Comparison of ENCODE assay signal across 15 mouse cellular contexts in the genomic region with DNA sequence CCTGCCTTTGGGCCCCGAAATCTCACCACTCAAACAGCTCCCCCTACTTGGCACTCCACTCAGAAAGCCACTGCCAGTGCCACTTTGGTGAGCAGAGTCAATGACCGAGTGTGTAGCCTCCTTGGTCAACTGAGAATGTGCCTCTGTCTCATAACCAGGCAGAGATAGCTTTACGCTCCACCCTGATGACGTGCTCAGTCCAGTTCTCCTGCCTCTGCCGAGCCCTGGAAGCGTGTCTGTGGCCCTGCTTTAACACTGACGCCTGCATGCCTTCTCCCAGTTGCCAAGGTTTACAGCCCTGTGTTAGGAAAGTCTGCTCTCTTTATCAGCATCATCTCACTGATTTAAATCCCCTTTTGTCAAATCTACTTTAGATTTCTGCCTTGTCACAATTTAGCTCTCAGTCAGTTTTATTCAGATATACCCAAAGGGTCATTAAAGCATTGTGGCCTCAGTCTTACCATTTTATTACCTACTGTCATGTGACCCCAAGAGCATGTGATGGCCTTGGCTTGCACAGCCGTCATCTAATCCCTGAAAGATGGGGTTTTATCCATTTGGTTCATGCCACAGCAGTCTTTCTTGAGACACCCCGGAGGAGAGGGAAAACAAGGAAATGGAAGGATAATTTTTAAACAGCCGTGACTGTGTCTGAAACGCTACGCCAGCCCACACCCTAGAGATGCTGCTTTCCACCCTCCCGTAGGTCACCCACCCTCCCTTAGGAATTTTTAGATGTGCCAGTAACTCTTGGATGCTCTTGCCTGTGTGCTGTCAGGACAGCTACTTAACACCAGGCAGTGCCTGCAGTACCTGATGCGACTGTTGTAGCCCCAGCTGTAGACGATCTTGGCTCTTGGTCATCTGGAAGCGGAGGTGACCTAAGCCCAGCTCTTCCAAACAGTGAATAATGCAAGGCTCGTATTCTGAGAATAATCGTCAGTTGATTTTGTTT.
DNase-seq lines count a peak whose midpoint lies in the region; ATAC-seq and TF ChIP-seq lines count a peak whose summit lies in the region.
"Had no signal": no experiment of that assay in that cellular context is flagged by ENCODE, and none has a peak within 500 bp of the region (broad histone marks: within the 10 kb centered on the region; RNA-seq: fewer than 3 reads in every experiment).

No protein-coding gene starts in this region.

- no peak overlapping the region; the same call in 1 of the 2 replicates for H3K9ac ChIP-seq in heart, embryonic 12.5 days
- no peak overlapping the region for H3K9ac ChIP-seq in intestine, embryonic 15.5 days
- H3K9ac ChIP-seq: hindbrain, embryonic 14.5 days; limb, embryonic 15.5 days; midbrain, embryonic 12.5 days had no signal

- intact Hi-C loops in gastrocnemius, postnatal 14 days (cut with DNase I; ENCODE audit: low total_unique reads) = no loop called here

- no peak overlapping the region for H3ac ChIP-seq in C2C12 (ENCODE audit: control insufficient read depth, insufficient read length, low read depth)

- peak; percentile 95 for DNase-seq in heart, adult 11 months
- DNase-seq in gastrocnemius, postnatal 14 days = peak; percentile 24
- no peak for DNase-seq in cerebellum, adult 18-20 months
- no peak for DNase-seq in ovary, adult 18-20 months (ENCODE audit: low spot score)
- DNase-seq: right cerebral cortex, postnatal 25 days; thymus, postnatal 14 days had no signal

- TF ChIP-seq CTCF in C2C12 (IDR thresholded peaks at IDR 0.05; ENCODE audit: control insufficient read depth, insufficient read depth, insufficient read length) = no peak

- no peak overlapping the region for H3K27ac ChIP-seq in heart, embryonic 12.5 days (ENCODE audit: poor library complexity, severe bottlenecking)
- peak overlapping the region; percentile 54; the same call in 1 of the 2 replicates for H3K27ac ChIP-seq in intestine, embryonic 15.5 days
- H3K27ac ChIP-seq: hindbrain, embryonic 14.5 days; limb, embryonic 15.5 days; midbrain, embryonic 12.5 days had no signal

- H3K9me3 ChIP-seq in heart, embryonic 12.5 days (replicated peaks) = no peaks in the 10 kb centered on the region
- H3K9me3 ChIP-seq in intestine, embryonic 15.5 days = no peaks in the 10 kb centered on the region
- H3K9me3 ChIP-seq: limb, embryonic 15.5 days; midbrain, embryonic 12.5 days had no signal

- no peak overlapping the region for H3K4me3 ChIP-seq in heart, embryonic 12.5 days
- no peak overlapping the region for H3K4me3 ChIP-seq in C2C12 (ENCODE audit: insufficient read depth, poor library complexity, severe bottlenecking)
- no peak overlapping the region for H3K4me3 ChIP-seq in intestine, embryonic 15.5 days (replicated peaks)
- H3K4me3 ChIP-seq: erythroblast, embryonic 14.5 days; limb, embryonic 15.5 days; midbrain, embryonic 12.5 days had no signal

- H3K79me3 ChIP-seq in C2C12 (ENCODE audit: low read depth) = no peaks in the 10 kb centered on the region

- H3K4me1 ChIP-seq in heart, embryonic 12.5 days (replicated peaks) = peaks cover 26% of the 10 kb centered on the region
- H3K4me1 ChIP-seq in intestine, embryonic 15.5 days (replicated peaks) = peaks cover 12% of the 10 kb centered on the region

- no peaks in the 10 kb centered on the region for H3K36me3 ChIP-seq in heart, embryonic 12.5 days
- no peaks in the 10 kb centered on the region for H3K36me3 ChIP-seq in C2C12 (ENCODE audit: control insufficient read depth, insufficient read depth)
- no peaks in the 10 kb centered on the region for H3K36me3 ChIP-seq in intestine, embryonic 15.5 days
- H3K36me3 ChIP-seq: limb, embryonic 15.5 days; midbrain, embryonic 12.5 days had no signal

- H3K79me2 ChIP-seq in C2C12 (ENCODE audit: control insufficient read depth, insufficient read depth) = no peaks in the 10 kb centered on the region

- WGBS in heart, embryonic 12.5 days = 53% methylated on average over 18 of the region's 18 CpGs
- WGBS in intestine, embryonic 15.5 days = 41% methylated on average over 18 of the region's 18 CpGs

- peaks cover 8% of the 10 kb centered on the region for H3K27me3 ChIP-seq in heart, embryonic 12.5 days (replicated peaks)
- H3K27me3 ChIP-seq in C2C12 (ENCODE audit: control insufficient read depth, insufficient read depth, insufficient read length) = no peaks in the 10 kb centered on the region
- H3K27me3 ChIP-seq in intestine, embryonic 15.5 days (replicated peaks) = no peaks in the 10 kb centered on the region

- ATAC-seq in heart, embryonic 12.5 days (ENCODE audit: insufficient number of reproducible peaks, low FRiP score) = no peak
- ATAC-seq in intestine, embryonic 15.5 days = peak; percentile 81
- ATAC-seq in activated CD4-positive, CD25-positive, alpha-beta regulatory T cell, adult 4 months = no peak
- ATAC-seq: forebrain, embryonic 16.5 days had no signal

- H3K4me2 ChIP-seq in heart, embryonic 12.5 days = no peak overlapping the region
- no peak overlapping the region for H3K4me2 ChIP-seq in intestine, embryonic 15.5 days (replicated peaks)
- H3K4me2 ChIP-seq: hindbrain, embryonic 14.5 days; limb, embryonic 15.5 days; midbrain, embryonic 12.5 days had no signal

TF ChIP-seq in C2C12, 6 proteins besides CTCF, POLR2A, EP300 and RAD21:
- peak; percentile 57 for TF ChIP-seq USF1 (IDR thresholded peaks at IDR 0.05; ENCODE audit: low read depth)
- TF ChIP-seq FOSL1 (IDR thresholded peaks at IDR 0.05; ENCODE audit: insufficient read depth, low read length, poor library complexity, severe bottlenecking) = no peak

Comparison
In these comparisons a context has a peak if more than half of its experiments do, and no peak if none do; other contexts are left out.
1. DNase-seq: peak in heart, adult 11 months (single experiment) and gastrocnemius, postnatal 14 days (single experiment); none in cerebellum, adult 18-20 months (0 of 2) and ovary, adult 18-20 months (single experiment).